Mouse (Mus musculus) lung, postnatal 0 days (tissue): ENCODE results near the gene Kcnt2.

Source experiments
- CTCF ChIP-seq: IDR thresholded peaks from 2 replicates; pipeline ENCODE4 v1.5.1; 2016; ENCODE audit warnings: antibody characterized with exemption, mild to moderate bottlenecking
- EP300 ChIP-seq: IDR thresholded peaks from 2 replicates; pipeline ENCODE4 v1.6.1; 2016; ENCODE audit warnings: antibody characterized with exemption, mild to moderate bottlenecking, control low read depth

GRCm38 (mm10) chr1:140491406-140491805, 245.4 kb downstream of the Kcnt2 start:
- TF ChIP-seq CTCF (no peak), EP300 (no peak)
